Mouse (Mus musculus): ENCODE measurements at regions not wholly inside any gene's neighbourhood (a gene's known extent, or its start where the extent isn't known, plus 50 kb on each side); places are given as distances from the start of the nearest gene placed in this dataset.

DNA sequence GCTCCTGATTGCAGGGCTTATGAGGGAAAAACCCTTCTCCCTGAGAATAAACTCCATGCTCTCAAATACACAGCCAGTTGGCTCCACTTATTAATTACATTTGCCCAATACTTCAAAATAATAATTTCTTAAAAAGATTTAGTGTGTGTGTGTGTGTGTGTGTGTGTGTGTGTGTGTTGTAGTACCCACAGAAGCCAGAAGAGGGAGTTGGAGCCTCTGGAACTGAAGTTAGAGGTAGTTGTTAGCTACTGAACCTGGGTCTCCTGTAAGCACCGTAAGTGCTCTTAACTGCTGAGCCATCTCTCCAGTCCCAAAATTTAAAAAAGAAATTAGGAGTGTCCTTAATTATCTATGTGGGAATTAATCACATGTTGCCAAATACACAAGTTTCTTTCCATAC, 154.8 kb upstream of the Ctnnb1 start:
- H3K4me1 ChIP-seq (ENCODE audit: control insufficient read depth, insufficient read depth, low read length) = peaks cover 50% of the 10 kb centered on the region

DNA sequence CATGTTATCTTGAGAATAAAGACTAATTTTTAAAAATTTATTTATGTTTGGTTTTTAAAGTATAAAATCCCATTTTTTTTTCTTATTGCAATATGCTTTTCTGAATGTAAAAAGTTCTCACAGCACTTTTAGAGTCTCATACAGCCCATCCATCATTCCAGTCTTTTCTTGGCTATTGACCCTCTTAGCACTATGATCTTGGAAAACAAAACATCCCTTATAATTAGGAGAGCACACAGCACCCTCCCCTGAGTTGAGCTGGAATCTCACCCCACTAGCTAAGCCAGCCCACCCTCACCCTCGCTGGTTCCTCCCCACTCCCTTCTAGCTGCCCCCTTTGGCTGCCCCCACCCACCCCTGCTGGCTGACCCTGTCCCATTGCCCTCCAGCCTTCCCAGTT, 154.2 kb upstream of the Ctnnb1 start:
- Histone ChIP-seq H3K27me3 (ENCODE audit: control insufficient read depth, insufficient read depth, low read length) (no peaks in the 10 kb centered on the region), H3K4me1 (ENCODE audit: control insufficient read depth, insufficient read depth, low read length) (peaks cover 45% of the 10 kb centered on the region), H3K9me3 (replicated peaks; ENCODE audit: control insufficient read depth, low read length) (no peaks in the 10 kb centered on the region), H3K27ac (ENCODE audit: low read length) (no peak overlapping the region), H3K4me2 (ENCODE audit: low read depth, low read length) (no peak overlapping the region), H3K9ac (ENCODE audit: low read length) (no peak overlapping the region), H3K36me3 (ENCODE audit: control insufficient read depth, insufficient read depth, low read length) (no peaks in the 10 kb centered on the region), H3K4me3 (replicated peaks; ENCODE audit: low read length) (no peak overlapping the region)
- 0% methylated on average over 1 of the region's 1 CpGs for WGBS
- no peak for ATAC-seq (ENCODE audit: insufficient read depth, low FRiP score)

More for the DNA sequence above, 154.8 kb upstream of the Ctnnb1 start:
- no peaks in the 10 kb centered on the region for H3K36me3 ChIP-seq (ENCODE audit: control insufficient read depth, insufficient read depth, low read length)
- 92% methylated on average over 1 of the region's 1 CpGs for WGBS
- H3K9me3 ChIP-seq (replicated peaks; ENCODE audit: control insufficient read depth, low read length) = no peaks in the 10 kb centered on the region
- H3K4me3 ChIP-seq (replicated peaks; ENCODE audit: low read length) = no peak overlapping the region
- H3K27me3 ChIP-seq (ENCODE audit: control insufficient read depth, insufficient read depth, low read length) = no peaks in the 10 kb centered on the region
- H3K4me2 ChIP-seq (ENCODE audit: low read depth, low read length) = no peak overlapping the region
- no peak overlapping the region for H3K9ac ChIP-seq (ENCODE audit: low read length)
- ATAC-seq (ENCODE audit: insufficient read depth, low FRiP score) = no peak
- no peak overlapping the region for H3K27ac ChIP-seq (ENCODE audit: low read length)

DNA sequence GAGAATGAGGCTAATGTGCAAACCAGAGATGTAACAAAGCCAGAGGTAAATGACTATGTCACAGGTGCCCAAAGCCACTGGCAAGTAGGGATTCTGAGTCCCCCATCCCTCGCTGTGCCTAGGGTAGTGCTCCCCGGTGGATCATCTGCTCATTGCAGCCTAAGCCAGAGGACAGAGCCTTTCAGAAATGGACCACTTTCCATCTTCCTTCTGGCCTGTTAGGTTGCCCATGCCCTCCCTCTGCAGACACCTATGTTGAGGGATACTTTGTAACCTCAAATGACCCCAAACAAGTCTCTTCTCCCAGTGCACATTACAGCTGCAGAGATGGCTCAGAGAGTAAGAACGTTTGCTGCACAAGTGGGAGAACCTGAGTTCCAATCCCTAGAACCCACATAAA, 153.3 kb upstream of the Ctnnb1 start:
- H3K4me1 ChIP-seq (ENCODE audit: control insufficient read depth, insufficient read depth, low read length) = peaks cover 36% of the 10 kb centered on the region
- H3K4me3 ChIP-seq (replicated peaks; ENCODE audit: low read length) = no peak overlapping the region
- peak overlapping the region; percentile 74 for H3K27ac ChIP-seq (ENCODE audit: low read length)
- H3K9ac ChIP-seq (ENCODE audit: low read length) = no peak overlapping the region
- H3K27me3 ChIP-seq (ENCODE audit: control insufficient read depth, insufficient read depth, low read length) = no peaks in the 10 kb centered on the region
- no peaks in the 10 kb centered on the region for H3K9me3 ChIP-seq (replicated peaks; ENCODE audit: control insufficient read depth, low read length)
- H3K36me3 ChIP-seq (ENCODE audit: control insufficient read depth, insufficient read depth, low read length) = no peaks in the 10 kb centered on the region
- no peak overlapping the region for H3K4me2 ChIP-seq (ENCODE audit: low read depth, low read length)
- whole genome bisulfite sequencing = 66% methylated on average over 3 of the region's 3 CpGs
- ATAC-seq (ENCODE audit: insufficient read depth, low FRiP score) = no peak

DNA sequence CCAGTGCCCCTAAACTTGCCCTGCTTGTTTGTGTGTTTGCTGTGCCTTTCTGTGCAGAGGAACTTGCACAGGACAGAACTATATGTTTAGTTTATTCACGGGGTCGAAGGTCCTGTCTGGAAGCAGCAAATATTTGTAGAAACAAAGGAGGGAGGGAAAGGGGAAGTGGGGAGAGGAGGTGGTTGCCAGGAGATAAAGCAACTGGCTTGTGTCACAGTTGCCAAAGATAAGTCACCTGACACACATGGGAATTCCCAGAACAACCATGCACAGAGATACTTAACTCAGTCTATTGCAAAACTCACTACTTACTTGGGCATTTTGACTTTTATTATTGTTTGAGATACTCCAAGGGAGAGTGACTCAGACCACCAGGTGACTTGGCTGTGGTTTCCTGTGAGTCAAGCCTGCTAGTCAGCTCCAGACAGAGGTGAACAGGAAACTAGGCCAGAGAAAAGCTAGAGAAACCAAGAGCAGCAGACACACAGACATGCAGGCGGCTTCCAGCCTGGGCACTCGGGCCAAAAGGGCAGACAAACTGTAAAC, 152.5 kb upstream of the Ctnnb1 start:
- 28% methylated on average over 4 of the region's 4 CpGs for WGBS
- Histone ChIP-seq H3K27ac (ENCODE audit: low read length) (peak overlapping the region; percentile 74), H3K4me1 (ENCODE audit: control insufficient read depth, insufficient read depth, low read length) (peaks cover 31% of the 10 kb centered on the region), H3K4me2 (ENCODE audit: low read depth, low read length) (no peak overlapping the region), H3K9ac (ENCODE audit: low read length) (no peak overlapping the region), H3K36me3 (ENCODE audit: control insufficient read depth, insufficient read depth, low read length) (no peaks in the 10 kb centered on the region), H3K4me3 (replicated peaks; ENCODE audit: low read length) (no peak overlapping the region), H3K27me3 (ENCODE audit: control insufficient read depth, insufficient read depth, low read length) (no peaks in the 10 kb centered on the region), H3K9me3 (replicated peaks; ENCODE audit: control insufficient read depth, low read length) (no peaks in the 10 kb centered on the region)
- ATAC-seq (ENCODE audit: insufficient read depth, low FRiP score) = peak; percentile 80

DNA sequence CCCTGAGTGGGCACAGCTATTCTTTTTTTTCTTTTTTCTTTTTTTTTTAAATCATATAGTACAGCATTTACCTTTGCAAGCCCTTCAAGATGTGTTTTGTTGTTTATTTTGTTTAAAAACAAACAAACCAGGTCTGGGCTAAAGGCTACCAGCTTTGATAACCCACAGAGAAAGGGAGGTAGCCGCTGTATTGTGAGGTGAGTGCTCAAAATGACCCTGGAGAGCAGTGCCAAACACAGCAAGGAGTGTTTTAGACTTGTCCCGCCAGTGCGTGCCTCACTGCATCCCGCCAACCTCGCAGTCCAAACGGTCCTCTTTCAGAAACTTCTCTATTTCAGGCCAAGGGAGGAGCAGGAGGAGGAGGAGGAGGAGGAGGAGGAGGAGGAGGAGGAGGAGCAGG, 152.0 kb upstream of the Ctnnb1 start:
- Histone ChIP-seq H3K4me2 (ENCODE audit: low read depth, low read length) (no peak overlapping the region), H3K9ac (ENCODE audit: low read length) (no peak overlapping the region), H3K36me3 (ENCODE audit: control insufficient read depth, insufficient read depth, low read length) (no peaks in the 10 kb centered on the region), H3K27ac (ENCODE audit: low read length) (peak overlapping the region; percentile 74), H3K9me3 (replicated peaks; ENCODE audit: control insufficient read depth, low read length) (no peaks in the 10 kb centered on the region), H3K4me3 (replicated peaks; ENCODE audit: low read length) (no peak overlapping the region), H3K4me1 (ENCODE audit: control insufficient read depth, insufficient read depth, low read length) (peaks cover 26% of the 10 kb centered on the region), H3K27me3 (ENCODE audit: control insufficient read depth, insufficient read depth, low read length) (no peaks in the 10 kb centered on the region)
- no peak for ATAC-seq (ENCODE audit: insufficient read depth, low FRiP score)
- WGBS = 48% methylated on average over 6 of the region's 6 CpGs

DNA sequence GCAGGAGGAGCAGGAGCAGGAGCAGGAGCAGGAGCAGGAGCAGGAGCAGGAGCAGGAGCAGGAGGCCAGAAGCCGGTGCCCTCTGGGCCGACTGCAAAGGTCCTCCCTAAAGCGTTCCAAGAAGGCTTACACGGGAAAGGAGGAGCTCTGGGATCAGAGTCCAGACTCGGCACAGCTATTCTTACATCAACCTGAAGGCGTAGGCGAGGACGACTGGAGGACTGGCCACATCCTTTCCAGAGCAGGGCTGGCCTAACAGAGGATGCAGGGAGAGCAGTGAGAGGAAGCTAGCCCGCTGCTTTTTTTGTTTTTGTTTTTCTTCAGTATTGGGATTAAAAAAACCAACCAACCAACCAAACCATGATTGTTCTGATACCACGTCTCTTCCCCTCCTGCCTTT, 151.5 kb upstream of the Ctnnb1 start:
- H3K4me1 ChIP-seq (ENCODE audit: control insufficient read depth, insufficient read depth, low read length) = peaks cover 21% of the 10 kb centered on the region
- H3K36me3 ChIP-seq (ENCODE audit: control insufficient read depth, insufficient read depth, low read length) = no peaks in the 10 kb centered on the region
- H3K9ac ChIP-seq (ENCODE audit: low read length) = no peak overlapping the region
- 0 out of 2 replicates have a peak, but pooled peaks have one; percentile 41 for ATAC-seq (ENCODE audit: insufficient read depth, low FRiP score)
- no peaks in the 10 kb centered on the region for H3K27me3 ChIP-seq (ENCODE audit: control insufficient read depth, insufficient read depth, low read length)
- 66% methylated on average over 10 of the region's 10 CpGs for WGBS
- H3K4me3 ChIP-seq (replicated peaks; ENCODE audit: low read length) = no peak overlapping the region
- no peaks in the 10 kb centered on the region for H3K9me3 ChIP-seq (replicated peaks; ENCODE audit: control insufficient read depth, low read length)
- peak overlapping the region; percentile 58 for H3K27ac ChIP-seq (ENCODE audit: low read length)
- H3K4me2 ChIP-seq (ENCODE audit: low read depth, low read length) = no peak overlapping the region

DNA sequence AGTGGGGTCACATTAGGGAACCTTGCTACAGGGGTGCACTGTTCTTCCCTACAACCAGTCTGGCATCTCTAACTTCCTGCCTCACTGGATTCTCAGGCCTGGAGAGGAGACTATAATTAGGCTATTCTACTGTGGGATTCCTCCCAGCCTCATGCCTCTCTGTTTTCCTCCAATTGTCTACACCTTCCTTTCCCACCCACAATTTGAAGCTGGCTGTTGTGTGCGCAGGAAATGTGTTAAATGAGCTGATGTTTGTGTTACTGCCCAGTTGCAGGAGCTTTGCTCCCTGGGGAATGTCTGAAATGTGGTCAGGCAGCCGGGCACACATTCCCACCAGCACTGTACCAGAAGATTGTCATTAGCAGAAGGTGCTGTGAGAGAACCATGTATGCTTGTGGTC, 150.6 kb upstream of the Ctnnb1 start:
- Histone ChIP-seq H3K4me2 (ENCODE audit: low read depth, low read length) (no peak overlapping the region), H3K9me3 (replicated peaks; ENCODE audit: control insufficient read depth, low read length) (no peaks in the 10 kb centered on the region), H3K36me3 (ENCODE audit: control insufficient read depth, insufficient read depth, low read length) (no peaks in the 10 kb centered on the region), H3K9ac (ENCODE audit: low read length) (0 out of 2 replicates have a peak overlapping the region, but pooled peaks have one; percentile 20), H3K4me3 (replicated peaks; ENCODE audit: low read length) (no peak overlapping the region), H3K27me3 (ENCODE audit: control insufficient read depth, insufficient read depth, low read length) (no peaks in the 10 kb centered on the region), H3K27ac (ENCODE audit: low read length) (peak overlapping the region; percentile 58), H3K4me1 (ENCODE audit: control insufficient read depth, insufficient read depth, low read length) (peaks cover 18% of the 10 kb centered on the region)
- 23% methylated on average over 2 of the region's 2 CpGs for WGBS
- peak; percentile 15; the same call in 1 of the 2 replicates for ATAC-seq (ENCODE audit: insufficient read depth, low FRiP score)

DNA sequence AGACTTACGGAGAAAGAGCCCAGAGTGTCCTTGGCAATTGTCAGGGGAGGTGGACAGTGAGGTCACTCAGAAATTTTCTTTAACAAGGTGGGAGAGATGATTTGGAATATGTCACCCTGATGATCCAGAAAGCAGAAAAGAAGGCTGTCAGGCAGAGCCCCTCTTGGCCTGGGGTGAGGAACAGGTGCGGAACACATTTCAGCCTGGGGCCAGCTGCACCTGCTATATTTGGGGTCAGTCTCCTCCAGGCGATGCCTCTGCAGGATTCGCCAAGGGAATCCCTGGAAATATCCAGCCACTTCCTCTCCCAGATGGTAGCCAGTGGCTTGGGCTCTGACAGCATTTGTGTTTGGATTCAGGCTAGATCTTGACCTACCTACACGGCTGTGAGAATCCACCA, 134.8 kb upstream of the Ctnnb1 start:
- no peak overlapping the region for H3K27ac ChIP-seq (ENCODE audit: low read length)
- H3K36me3 ChIP-seq (ENCODE audit: control insufficient read depth, insufficient read depth, low read length) = no peaks in the 10 kb centered on the region
- no peaks in the 10 kb centered on the region for H3K27me3 ChIP-seq (ENCODE audit: control insufficient read depth, insufficient read depth, low read length)
- peaks cover 11% of the 10 kb centered on the region for H3K9me3 ChIP-seq (replicated peaks; ENCODE audit: control insufficient read depth, low read length)
- no peaks in the 10 kb centered on the region for H3K4me1 ChIP-seq (ENCODE audit: control insufficient read depth, insufficient read depth, low read length)
- no peak overlapping the region for H3K4me2 ChIP-seq (ENCODE audit: low read depth, low read length)
- H3K9ac ChIP-seq (ENCODE audit: low read length) = no peak overlapping the region
- 73% methylated on average over 5 of the region's 5 CpGs for WGBS
- ATAC-seq (ENCODE audit: insufficient read depth, low FRiP score) = no peak
- no peak overlapping the region for H3K4me3 ChIP-seq (replicated peaks; ENCODE audit: low read length)

DNA sequence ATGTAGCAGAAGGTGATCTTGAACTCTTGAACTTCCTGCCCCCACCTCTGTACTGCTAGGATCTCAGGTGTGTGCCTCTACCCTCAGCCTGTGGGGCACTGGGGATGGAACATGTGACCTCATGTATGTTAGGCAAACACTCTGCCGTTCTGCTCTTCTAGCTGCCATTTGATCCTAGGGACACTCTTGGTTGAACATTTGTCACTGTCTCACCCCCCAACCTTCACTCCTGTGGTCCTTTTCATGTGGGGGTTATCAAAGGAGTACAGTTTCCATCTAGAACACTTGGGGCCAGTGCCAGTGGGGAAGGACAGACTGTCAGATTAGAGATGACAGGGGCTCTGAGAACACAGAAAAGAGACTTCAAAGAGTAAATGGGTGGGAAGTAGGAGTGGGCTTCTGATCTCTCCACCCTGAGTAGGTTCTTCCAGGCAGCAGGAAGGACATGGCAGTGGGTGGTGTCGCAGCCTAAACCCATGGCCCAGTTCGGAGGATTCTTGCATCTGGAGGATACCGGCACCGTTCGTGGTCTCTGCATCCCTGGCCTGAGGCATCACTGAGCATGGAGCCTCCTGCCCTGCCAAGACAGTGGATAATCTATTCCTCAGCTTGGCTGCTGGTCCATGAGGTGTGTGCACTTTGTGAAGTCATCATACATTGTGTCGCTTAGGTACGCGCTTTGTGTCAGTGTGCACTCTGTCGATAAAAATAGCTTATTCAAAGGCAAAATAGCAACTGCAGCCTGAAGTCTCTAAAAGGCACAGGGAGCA, 132.7 kb upstream of the Ctnnb1 start:
- WGBS = 75% methylated on average over 10 of the region's 10 CpGs
- ATAC-seq (ENCODE audit: insufficient read depth, low FRiP score) = no peak
- no peak overlapping the region for H3K27ac ChIP-seq (ENCODE audit: low read length)

More for the DNA sequence above, 132.7 kb upstream of the Ctnnb1 start:
- Histone ChIP-seq H3K9ac (ENCODE audit: low read length) (no peak overlapping the region), H3K4me1 (ENCODE audit: control insufficient read depth, insufficient read depth, low read length) (no peaks in the 10 kb centered on the region), H3K4me3 (replicated peaks; ENCODE audit: low read length) (no peak overlapping the region), H3K36me3 (ENCODE audit: control insufficient read depth, insufficient read depth, low read length) (no peaks in the 10 kb centered on the region), H3K4me2 (ENCODE audit: low read depth, low read length) (no peak overlapping the region), H3K27me3 (ENCODE audit: control insufficient read depth, insufficient read depth, low read length) (no peaks in the 10 kb centered on the region), H3K9me3 (replicated peaks; ENCODE audit: control insufficient read depth, low read length) (peaks cover 6% of the 10 kb centered on the region)
